Mouse (Mus musculus) layer of hippocampus, adult 11-12 months (tissue): ENCODE measurements around the gene Brd7.

Experiments
- DNase-seq: peaks from one replicate; pipeline ENCODE4 v3.0.0; 2022; ENCODE audit warnings: low spot score

Brd7 gene

GRCm38 (mm10) chr8:88357226-88357933, 4.6 kb downstream of the Brd7 start:
- no peak for DNase-seq

- no peak for DNase-seq
These were observed 12.9 kb downstream of the Brd7 start for GRCm38 (mm10) chr8:88349046-88349445.

- DNase-seq = no peak
These were observed 20.0 kb downstream of the Brd7 start for GRCm38 (mm10) chr8:88342026-88342425.

GRCm38 (mm10) chr8:88339887-88340695, 21.9 kb downstream of the Brd7 start:
- DNase-seq = no peak

- DNase-seq = no peak
These were observed 22.8 kb downstream of the Brd7 start for GRCm38 (mm10) chr8:88339221-88339620.

- DNase-seq = no peak
These were observed 27.0 kb downstream of the Brd7 start for GRCm38 (mm10) chr8:88334975-88335374.

GRCm38 (mm10) chr8:88334384-88334783, 27.6 kb downstream of the Brd7 start:
- no peak for DNase-seq

GRCm38 (mm10) chr8:88330816-88331215, 31.2 kb downstream of the Brd7 start:
- no peak for DNase-seq

- no peak for DNase-seq
These were observed 33.3 kb downstream of the Brd7 start for GRCm38 (mm10) chr8:88328689-88329088.

- DNase-seq = no peak
These were observed 35.7 kb downstream of the Brd7 start for GRCm38 (mm10) chr8:88326328-88326727.

GRCm38 (mm10) chr8:88325795-88326194, 36.2 kb downstream of the Brd7 start:
- DNase-seq = no peak

- DNase-seq = no peak
These were observed 36.7 kb downstream of the Brd7 start for GRCm38 (mm10) chr8:88325251-88325650.

- no peak for DNase-seq
These were observed 37.2 kb downstream of the Brd7 start for GRCm38 (mm10) chr8:88324760-88325159.

- DNase-seq = no peak
These were observed 38.5 kb downstream of the Brd7 start for GRCm38 (mm10) chr8:88323523-88323922.

- no peak for DNase-seq
These were observed 40.6 kb downstream of the Brd7 start for GRCm38 (mm10) chr8:88321387-88321786.

- no peak for DNase-seq
These were observed 41.9 kb downstream of the Brd7 start for GRCm38 (mm10) chr8:88320134-88320533.

- DNase-seq = no peak
These were observed 43.8 kb downstream of the Brd7 start for GRCm38 (mm10) chr8:88318151-88318550.

- no peak for DNase-seq
These were observed 44.7 kb downstream of the Brd7 start for GRCm38 (mm10) chr8:88317341-88317740.

GRCm38 (mm10) chr8:88316139-88316931, 45.7 kb downstream of the Brd7 start:
- no peak for DNase-seq

GRCm38 (mm10) chr8:88315302-88315701, 46.7 kb downstream of the Brd7 start:
- no peak for DNase-seq

- DNase-seq = no peak
These were observed 48.0 kb downstream of the Brd7 start for GRCm38 (mm10) chr8:88313991-88314390.

- no peak for DNase-seq
These were observed 49.0 kb downstream of the Brd7 start for GRCm38 (mm10) chr8:88312966-88313365.

- no peak for DNase-seq
These were observed 51.7 kb downstream of the Brd7 start for GRCm38 (mm10) chr8:88310286-88310685.
